Mouse (Mus musculus) forelimb bud, embryonic 11.5 days (tissue): Measurements from ENCODE around the gene Ugt1a2.
"Not testable (repeated sequence)": the region's sequence is repeated elsewhere in the genome, so short reads cannot be mapped to it uniquely, and the experiment has no call there.

Experiments
- DNase-seq: peaks from one replicate; pipeline ENCODE4 v3.0.0-alpha.2; 2012; ENCODE audit warnings: low read depth, low spot score

Ugt1a2 gene

DNA sequence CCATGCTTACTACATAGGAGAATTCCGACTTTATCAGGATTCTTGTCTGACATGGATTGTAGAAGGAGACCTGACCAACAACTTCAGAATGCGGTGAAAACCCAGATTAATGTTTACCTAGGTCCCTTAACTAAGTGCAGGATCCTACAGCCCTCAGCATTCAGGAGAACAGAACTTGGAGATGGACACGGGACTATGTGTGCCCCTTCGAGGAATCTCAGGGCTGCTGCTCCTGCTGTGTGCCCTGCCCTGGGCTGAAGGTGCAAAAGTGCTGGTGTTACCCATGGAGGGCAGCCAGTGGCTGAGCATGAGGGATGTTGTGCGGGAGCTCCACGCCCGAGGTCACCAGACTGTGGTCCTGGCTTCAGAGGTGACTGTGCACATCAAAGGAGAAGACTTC is at the start of gene Ugt1a2:
Ugt1a2 (plus strand) TSS at position 146 of the 400 bp plus-strand sequence.
- DNase-seq: no peak

DNA sequence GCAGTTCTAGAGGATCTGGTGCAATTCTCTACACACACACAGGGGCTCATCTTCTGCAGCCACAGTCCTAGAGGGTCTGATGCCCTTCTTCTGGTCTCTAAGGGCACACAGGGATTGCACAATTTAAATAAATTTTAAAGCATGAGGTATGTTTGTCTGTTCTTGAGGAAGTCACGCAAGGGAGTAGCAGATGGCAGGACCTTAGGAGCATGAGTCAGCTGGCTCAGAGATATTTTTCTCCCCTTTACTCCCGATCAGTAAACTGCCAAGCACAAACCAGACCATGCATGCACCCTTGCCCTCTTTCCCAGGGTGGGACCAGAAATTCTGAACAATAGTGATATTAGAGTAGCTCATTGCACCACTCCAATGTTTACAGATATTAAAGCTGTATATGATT is 42.0 kb upstream of the Ugt1a2 start:
- DNase-seq: no peak

DNA sequence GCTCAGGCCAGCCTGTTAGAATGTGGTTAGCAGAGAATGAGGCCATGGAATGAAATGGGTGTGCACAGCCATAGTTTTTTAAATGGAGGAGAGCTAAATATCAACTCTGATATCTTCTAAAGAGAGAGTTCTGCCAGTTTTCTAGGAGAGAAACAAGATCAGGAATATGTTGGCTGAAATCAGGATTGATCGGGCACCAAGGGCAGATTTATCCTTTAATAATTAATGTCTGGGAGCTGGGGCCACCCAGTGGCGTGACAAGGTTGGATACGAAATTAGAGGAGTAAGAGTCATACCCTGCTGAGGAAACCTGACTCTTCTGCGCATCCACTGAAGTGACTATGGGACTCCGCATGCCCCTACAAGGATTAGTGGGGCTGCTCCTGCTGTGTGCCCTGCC is 34.7 kb upstream of the Ugt1a2 start, which contains the start of gene Ugt1a5:
Ugt1a5 (plus strand) TSS at position 302 of the 400 bp plus-strand sequence.
- no peak for DNase-seq

GRCm38 (mm10) chr1:88172190-88172589 is 28.2 kb upstream of the Ugt1a2 start:
- not testable (repeated sequence) for DNase-seq

DNA sequence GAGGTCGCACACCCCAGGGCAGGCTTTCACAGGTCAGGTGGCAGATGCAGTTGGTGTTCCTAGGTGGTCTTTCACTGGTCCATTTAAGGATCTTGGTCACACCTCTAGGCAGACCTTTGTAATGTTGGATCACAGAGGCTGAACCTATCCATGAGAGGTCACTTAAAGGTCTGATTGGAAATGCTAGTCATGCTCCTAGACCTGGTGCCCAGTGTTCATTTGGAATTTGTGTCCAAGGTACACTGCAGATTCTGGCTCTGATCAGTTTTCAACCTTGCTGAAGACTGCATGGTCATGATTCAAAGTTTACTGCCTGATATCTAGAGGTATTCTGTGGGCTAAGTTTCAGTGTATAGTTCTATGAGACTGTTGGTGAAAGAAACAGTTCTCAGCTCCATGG is 20.7 kb upstream of the Ugt1a2 start:
- DNase-seq: no peak

DNA sequence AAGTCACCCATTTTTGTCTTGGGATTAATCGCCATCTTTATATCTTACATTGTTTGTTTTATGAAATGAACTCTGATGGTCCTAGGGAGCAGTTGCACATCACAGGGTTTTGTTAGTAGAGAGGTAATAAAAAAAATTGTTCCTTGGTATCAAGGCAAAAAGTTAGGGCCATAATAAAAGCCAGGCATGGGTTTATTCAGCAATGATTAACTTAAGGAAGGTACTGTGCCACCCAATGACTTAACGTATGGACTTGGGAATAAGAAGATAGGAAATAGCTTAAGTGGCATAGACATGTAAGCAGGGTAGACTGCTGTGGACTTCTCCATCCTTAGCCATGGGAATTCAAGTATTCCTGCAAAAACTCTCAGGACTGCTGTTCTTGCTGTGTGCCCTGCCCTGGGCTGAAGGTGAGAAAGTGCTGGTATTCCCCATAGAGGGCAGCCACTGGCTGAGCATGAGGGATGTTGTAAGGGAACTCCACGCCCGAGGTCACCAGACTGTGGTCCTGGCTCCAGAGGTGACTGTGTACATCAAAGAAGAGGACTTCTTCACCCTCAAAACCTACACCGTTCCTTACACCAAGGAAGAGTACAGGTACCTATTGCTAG is 14.0 kb upstream of the Ugt1a2 start:
- no peak for DNase-seq

GRCm38 (mm10) chr1:88192136-88192535 is 8.3 kb upstream of the Ugt1a2 start:
- DNase-seq: no peak

DNA sequence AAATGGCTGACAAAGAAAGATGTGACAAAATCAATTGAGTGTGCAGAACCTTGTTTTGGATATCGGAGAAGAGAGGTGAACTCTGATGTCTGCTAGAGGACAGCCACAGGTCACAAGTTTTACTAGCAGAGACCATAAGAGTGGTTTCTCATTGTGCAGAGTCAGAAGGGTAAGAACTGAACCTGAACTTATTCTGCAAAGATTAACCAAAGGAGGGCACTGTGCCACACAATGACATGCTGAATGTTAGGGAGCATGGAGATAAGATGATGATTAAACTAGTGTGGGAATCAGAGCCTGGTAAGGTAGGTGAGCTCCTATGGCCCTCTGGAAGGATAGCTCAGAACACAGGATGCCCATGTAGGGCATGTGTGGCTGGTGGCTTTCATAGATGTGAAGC is 4.7 kb upstream of the Ugt1a2 start:
- DNase-seq: no peak

DNA sequence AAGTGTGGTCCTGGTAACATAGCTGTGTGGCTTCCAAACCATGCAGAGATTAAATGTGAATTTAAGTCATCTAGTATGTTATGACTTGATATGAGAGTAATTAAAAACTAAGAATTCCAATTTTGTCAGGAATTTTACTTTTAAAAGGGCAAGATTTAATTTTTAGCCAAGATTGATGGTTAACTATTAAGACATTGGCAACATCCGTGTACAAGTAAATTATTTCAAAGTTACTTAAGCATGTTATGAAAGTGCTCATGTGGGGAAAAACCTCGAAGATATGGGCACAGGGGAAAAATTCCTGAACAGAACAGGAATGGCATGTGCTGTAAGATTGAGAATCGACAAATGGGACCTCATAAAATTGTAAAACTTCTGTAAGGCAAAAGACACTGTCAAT is 3.0 kb upstream of the Ugt1a2 start:
- no peak for DNase-seq

DNA sequence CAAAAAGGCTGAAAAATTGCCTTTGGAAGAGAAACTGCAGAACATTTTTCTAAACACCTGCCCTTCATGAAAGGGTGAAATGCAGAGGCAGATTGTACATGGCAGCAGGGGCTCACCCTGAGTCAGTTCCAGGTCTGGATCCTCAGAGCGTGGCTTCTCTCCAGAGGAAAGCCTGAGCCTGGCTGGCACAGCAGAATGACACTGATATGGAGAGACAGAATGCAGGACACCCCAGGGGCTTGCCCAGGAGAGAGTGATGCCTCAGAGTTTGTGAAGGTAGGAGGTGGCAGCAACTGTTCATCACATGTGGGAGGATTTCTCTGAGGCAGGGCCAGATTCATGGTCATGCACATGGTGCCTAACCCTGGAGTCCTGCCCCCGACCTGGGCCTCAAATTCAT is 405 bp upstream of the Ugt1a2 start:
- DNase-seq: no peak

DNA sequence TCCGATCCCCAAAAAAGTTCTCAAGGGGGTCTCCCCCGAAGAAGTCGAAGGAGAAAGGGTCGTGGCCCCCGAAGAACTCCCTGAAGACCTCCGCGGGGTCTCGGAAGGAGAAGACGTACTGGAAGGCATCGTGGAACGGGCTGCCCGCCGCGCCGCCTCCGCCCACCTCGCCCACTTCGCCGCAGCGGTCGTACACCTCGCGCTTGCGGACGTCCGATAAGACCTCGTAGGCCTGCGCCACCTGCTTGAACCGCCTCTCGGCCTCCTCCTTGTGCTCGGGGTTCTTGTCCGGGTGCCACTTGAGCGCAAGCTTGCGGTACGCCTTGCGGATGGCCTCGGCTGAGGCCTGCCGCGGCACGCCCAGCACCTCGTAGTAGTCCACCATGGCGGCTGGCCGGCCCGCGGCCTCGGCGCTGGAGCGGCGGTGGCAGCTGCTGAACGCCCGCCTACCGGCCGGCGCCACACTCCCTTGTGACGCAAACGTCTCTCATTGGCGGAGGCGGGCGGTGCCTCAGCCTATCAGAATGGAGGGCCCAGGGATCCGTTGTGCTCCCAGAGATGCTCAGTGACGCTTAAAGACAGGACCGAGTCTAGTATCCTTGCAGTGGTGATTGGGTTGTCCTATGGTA is 5.0 kb downstream of the Ugt1a2 start, which contains the start of gene Dnajb3:
Dnajb3 (minus strand) TSS at position 489 of the 629 bp plus-strand sequence.
- peak; percentile 80 for DNase-seq

DNA sequence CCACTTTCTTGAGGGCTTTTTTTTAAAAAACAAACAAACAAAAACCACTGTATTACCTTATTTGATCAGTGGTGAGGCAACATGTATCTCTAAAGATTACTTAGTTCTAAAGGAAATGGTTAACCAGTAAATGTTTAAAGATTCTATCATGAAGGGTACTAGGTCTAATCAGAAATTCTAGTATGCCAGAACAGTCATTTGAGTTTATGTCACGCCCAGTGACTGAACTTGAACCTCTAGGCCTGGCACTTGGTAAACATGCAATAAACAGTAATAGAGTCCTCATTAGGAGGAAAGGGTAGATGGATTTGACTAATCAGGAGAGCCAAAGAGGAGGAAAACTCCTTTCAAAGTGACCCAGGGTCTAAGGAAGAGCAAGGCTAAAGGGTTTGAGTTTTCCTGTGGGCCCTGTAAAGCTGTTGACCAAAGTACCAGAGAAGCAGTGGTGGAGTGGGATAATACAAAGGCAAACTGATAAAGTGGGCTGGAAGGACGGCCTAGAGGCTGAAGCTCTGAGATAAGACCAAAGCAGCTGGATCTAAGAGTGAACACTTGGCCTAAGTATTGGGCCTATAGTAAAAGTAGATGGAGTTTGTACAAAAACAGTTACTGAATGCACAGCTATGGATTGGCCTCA is 6.6 kb downstream of the Ugt1a2 start:
- DNase-seq: no peak

DNA sequence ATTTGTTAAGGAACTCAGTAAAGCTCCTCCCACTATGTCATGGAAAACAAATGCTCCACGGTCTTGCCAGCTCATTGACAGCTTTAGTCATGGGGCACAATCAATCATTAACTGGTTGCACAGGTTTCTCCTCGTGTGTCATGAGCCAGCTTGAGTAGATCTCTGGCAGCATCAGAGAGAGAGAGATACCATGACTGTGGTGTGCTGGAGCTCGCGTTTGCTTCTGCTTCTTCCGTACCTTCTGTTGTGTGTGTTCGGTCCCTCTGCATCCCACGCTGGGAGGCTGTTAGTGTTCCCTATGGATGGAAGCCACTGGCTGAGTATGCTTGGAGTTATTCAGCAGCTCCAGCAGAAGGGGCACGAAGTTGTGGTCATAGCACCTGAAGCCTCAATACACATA is 11.4 kb downstream of the Ugt1a2 start, which contains the start of gene Ugt1a1:
Ugt1a1 (plus strand) TSS at position 148 of the 400 bp plus-strand sequence.
- no peak for DNase-seq

GRCm38 (mm10) chr1:88212341-88213045 is 12.1 kb downstream of the Ugt1a2 start:
- no peak for DNase-seq

- DNase-seq: no peak
Measured at GRCm38 (mm10) chr1:88213061-88213460, 12.7 kb downstream of the Ugt1a2 start.

GRCm38 (mm10) chr1:88213766-88214461 is 13.5 kb downstream of the Ugt1a2 start:
- no peak for DNase-seq

GRCm38 (mm10) chr1:88214462-88214952 is 14.1 kb downstream of the Ugt1a2 start:
- no peak for DNase-seq

- DNase-seq: no peak
Measured at GRCm38 (mm10) chr1:88215466-88216380, 15.3 kb downstream of the Ugt1a2 start.

DNA sequence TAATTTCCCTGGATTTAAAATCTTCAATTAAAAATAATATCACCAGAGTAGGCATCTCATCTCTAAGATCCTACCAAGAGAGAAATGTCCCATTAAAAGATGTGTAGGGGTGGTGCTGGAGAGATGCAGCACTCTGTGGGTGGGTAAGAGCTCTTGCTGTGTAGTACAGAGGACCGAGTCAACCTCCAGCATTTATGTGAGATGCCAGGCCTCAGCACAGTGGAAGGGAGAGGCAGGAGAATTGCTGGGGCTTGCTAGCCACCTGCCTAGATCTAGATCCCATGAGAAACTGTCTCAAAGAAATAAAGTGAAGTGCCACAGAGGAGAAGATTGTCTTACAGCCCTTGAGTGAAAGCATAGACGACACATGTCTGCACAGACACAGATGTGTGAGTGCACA is 16.1 kb downstream of the Ugt1a2 start:
- no peak for DNase-seq

DNA sequence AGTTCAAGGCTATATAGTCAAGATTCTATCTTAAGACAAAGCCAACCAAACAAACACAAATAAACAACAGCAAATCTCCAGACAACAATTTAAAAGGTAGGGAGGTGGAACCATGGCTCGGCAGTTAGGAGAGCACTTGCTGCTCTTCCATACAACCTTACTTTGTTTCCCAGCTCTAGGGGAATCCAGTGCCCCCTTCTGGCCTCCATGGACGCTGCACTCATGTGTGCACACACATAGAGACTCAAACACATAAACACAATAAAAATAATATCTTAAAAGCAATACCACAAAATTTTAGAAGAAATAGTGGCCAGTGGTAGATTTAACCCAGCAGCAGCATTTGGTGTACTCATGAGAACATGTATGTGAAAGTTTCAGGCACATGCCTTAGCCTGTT is 16.7 kb downstream of the Ugt1a2 start:
- no peak for DNase-seq
